Mouse (Mus musculus) right cerebral cortex, adult 18-20 months (tissue): ENCODE measurements around the gene Tubgcp6.

Experiments used
- DNase-seq: peaks from one replicate; pipeline ENCODE4 v3.0.0; 2022; ENCODE audit warnings: mixed read lengths

Gene Tubgcp6

DNA sequence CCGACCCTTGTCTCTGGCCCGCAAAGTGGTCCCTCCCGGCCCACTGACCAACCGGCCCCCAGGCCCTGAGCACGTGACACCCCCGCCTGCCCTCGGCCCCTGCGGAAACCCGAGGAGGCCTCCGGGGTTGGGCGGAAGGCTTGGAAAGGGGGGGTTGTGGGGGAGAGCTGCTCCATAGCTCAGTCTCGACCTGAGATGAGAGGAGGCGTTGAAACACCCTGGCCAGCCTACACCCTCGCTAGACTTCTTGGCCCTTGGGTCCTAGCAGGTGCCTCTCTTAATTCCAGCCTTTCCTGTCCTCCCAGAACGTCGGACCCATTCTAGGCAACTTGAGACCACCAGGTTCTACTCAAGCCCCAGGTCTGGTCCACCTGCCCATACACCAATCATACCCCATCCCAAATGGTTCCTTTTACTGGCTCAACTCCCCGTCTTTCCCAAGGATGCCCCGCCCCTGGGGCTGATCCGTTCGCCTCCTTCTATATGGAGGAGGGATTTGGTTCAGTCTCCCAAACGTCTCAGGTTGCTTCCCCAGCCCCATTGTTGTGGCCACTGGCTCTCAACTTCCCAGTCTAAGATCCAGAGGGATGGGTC lies 17.8 kb upstream of the Tubgcp6 start, which contains the start of gene Mapk12:
Gene Mapk12, minus strand, starts transcription at position 45 of the 594 bp plus-strand sequence.
- no peak for DNase-seq

DNA sequence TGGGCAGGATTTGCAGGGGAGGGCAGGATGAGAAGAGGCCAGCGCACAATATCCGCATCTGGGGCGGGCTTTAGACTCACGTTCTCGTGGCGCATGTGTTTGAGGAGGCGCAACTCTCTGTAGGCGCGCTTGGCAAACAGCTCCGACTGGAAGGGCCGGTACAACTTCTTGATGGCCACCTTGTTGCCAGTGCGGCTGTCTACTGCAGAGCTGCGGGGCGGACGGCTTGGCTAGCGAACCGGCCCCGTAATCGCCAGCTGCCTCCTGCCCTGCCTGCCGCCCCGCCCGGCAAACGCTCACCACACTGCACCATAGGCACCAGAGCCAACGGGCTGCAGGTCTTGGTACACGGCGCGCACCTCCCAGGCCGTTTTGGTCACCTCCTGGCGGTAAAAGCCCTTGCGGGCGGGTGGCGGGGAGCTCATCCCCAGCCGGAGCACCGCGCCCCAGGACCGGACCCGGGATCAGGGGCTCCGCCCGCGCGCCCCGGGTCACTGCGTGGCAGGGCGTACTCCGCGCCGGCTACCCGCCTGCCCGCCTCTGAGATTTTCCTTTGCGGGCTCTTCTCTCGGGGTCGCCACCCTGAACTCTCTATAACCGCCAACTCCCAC lies 17.2 kb upstream of the Tubgcp6 start:
- peak; percentile 84 for DNase-seq

DNA sequence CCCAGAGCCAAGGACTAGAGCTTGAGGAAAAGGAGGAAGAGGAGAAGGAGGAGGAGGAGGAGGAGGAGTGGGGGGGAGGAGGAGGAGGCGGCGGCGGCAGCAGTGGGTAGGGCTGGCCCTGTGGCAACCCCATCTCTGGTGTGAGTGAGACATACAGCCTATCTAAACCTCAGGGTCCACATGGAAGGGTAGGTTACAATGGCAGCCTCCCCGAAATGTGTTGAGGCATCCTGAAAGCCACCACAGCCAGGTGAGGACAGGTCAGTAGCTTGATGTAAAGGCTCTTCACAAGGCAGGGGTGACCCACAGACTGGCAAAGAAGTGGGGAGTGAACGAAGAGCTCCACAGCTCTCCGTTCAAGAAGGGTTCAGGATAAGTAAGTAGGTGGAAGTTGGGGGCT lies 15.6 kb upstream of the Tubgcp6 start:
- DNase-seq: no peak

DNA sequence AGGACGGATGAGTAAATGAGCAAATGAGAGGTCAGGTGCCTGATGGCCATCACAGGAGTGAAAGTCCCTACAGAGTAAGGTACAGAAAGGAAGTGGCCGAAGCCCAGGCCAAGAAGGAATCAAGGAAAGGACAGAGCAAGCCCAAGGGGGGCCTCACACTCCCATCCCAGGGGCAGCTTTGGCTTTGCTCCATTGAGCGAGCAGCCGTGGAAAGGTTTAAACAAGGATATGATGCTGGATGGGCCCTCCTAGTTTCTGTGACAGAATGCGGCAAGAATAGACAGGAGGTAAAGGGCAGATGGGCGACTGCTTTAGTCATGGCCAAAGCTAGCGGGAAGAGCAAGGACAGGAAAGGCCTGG lies 15.1 kb upstream of the Tubgcp6 start:
- no peak for DNase-seq

DNA sequence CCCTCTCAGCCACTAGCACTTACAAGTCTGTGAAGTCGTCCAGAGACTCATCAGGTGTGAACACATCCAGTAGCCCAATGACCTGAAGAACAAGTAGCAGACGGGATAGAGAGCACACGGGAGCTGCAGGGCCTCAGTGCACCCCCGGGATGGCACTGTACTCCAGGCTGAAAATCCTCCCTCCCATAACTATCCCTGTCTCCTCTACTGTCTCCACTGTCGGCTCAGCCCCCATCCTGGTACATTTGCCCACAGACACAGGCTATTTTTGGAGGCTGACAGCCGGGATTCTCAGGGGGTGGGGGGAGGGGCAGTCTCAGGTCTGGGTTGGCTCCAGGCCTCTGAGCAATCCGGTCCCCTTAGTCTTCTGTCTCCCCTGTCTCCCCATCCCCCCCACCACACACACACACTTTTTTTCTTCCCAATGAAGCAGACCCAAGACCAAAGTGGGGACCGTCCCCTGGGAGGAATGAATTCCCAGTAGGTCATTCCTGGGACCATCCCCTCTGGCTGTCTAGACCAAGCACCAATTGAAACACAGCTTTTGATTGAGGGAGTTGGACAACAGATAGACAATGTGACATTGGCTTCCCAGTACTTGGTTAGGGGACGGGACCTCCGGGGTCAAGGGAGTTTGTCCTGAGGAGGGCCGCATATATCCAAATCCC lies 14.6 kb upstream of the Tubgcp6 start:
- DNase-seq: no peak

DNA sequence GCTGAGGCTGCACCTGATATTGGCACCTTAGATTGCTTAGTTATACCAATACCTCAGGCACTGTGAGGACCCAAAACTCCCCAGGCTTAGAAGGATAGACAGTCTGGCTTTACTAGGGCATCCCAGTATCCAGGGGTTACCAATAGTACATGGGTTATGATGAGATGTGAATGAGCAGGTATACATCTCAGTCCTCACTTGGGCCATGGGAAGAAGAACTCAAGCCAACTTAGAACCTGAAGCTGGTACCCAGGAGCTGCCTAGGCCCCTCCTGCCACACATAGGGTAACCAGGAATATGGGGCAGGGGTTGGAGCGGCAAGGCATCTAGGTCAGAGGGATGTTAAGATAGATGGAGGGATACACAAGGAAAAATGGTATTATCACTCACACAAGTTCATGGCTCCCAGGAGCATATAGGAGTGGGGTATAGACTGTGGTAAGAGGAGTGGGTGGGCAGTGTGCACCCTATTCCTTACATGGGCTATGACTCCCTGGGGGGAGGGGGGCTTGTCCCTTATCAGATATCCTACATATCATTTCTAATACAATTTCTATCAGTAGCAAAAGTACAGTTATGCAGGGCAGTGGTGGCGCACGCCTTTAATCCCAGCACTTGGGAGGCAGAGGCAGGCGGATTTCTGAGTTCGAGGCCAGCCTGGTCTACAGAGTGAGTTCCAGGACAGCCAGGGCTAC lies 13.7 kb upstream of the Tubgcp6 start:
- DNase-seq: no peak

DNA sequence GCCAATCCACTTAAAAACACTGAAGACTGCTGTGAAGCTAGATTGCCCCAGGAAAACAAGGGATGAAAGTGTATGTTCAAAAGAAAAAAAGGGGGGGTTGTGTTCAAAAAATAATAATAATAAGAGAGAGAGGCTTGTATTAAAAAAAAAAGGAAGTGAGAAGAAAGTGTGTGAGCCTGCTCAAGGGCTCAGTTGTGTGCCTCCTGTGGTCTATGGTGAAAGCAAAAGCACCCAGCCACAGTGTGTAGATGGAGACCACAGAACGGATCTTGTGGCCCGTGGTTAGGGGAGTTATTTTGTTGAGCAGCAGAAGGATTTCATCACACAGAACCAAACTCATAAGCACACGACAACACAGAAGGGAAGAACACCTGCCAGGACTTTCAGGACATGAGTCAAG lies 8.4 kb upstream of the Tubgcp6 start:
- no peak for DNase-seq

DNA sequence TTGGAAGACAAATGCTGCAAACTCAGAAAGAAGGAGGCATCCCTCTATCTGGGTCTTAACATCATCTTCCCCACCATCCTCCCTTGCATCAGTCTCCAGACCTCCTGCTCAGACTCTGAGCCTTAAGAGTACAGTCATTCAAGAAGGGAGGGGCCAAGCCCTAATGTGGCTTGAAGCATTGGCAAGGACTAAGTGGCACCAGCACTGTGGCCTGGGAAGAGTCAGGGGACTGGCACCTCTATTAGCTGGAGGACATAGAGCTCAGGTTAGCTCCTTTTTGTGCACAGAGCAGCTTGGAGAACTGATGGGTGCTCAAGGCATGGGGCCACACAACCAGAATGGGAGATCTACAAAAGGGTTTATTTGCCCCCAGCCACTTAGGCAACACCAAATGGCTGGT lies 7.3 kb upstream of the Tubgcp6 start:
- DNase-seq: no peak

DNA sequence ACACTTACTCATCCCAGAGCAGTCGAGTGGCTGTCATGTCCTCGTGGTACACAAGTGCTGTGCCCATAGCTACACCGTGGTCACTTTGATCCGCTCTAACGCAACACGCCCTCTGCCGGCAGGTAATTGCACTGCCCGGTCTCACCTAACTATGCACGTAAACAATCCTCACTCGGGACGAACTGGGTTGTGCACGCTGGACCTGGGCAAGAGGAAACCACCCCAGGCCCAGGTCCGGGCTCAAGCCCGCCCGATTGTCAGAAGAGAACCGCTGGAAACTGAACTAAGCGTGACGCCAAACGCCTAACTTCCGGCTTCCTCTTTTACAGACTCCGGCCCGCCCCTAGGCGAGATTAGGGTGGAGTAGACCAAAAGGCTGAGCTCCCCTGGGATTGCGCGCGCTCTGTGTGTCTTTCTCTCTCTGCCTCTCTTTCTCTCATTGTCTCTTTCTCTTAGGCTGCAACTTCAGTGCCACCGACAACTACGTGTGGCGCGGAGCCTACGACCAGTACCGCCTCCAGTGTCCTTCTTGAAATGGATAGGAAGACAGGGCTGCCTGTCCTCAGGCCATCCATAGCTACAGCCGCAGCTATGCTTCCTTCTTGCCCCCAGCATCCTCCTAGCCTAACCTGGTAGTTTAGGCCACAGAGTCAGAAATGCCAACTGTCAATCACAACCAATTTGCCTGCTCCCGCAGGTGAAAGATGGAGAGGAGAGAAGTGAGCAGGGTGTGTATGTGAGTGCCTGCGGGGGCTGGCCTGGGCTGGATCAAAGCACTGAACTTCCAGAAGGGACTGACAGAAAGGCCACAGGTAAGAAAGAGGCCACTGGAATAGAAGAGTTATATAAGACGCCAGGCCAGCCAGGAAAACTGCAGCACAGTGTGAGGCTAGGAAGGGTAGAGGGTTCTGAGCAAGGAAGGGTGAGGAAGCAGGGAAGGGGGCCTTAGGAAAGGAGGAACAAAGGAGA lies 5.8 kb upstream of the Tubgcp6 start, which contains the start of gene Hdac10:
Gene Hdac10, minus strand, starts transcription at position 319 of the 969 bp plus-strand sequence.
- peak; percentile 84 for DNase-seq

DNA sequence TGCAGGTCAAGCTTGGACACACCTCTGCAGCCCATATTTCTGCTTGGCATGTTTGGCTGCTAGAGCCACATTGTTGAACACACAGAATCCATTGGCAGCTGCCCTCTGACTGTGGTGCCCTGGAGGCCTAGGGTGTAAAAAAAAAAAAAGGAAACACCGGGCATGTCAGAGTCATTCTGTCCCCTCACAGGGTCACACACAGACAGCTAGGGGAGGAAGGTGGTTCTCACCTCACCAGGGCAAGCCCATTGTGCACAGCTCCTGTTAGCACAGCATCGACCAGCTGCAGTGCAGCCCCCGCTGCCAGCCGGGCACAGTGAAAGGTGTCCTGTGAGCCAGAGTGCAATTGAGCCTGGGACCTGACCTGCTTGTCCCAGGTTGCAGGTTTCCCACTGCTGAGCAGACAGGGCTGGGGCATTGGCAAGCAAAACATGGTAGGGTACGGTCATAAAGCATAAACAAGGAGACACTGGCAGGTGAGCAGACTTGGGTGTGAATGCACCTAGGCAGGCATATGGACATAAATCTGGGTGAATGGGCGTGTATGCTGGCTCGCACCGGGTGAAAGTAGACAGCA lies 4.5 kb upstream of the Tubgcp6 start:
- DNase-seq: no peak

DNA sequence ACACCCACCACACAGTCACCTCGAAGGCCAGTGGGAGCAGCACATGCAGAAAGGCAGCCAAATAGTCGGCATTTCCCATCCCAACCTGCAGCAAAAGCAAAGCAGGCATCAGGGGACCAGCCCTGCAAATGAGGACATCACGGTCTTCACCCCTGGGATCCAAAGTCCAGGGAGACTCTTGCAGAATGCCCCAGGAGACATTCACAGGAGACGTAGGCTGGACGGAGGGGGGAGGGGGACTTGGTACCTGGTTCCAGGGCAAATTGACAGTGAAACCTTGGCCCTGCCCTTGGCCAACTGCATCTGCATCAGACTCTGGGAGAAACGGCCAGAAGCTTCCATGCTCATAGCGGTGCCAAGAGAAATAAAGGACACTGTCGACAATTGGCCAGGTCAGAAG lies 3.7 kb upstream of the Tubgcp6 start:
- no peak for DNase-seq

DNA sequence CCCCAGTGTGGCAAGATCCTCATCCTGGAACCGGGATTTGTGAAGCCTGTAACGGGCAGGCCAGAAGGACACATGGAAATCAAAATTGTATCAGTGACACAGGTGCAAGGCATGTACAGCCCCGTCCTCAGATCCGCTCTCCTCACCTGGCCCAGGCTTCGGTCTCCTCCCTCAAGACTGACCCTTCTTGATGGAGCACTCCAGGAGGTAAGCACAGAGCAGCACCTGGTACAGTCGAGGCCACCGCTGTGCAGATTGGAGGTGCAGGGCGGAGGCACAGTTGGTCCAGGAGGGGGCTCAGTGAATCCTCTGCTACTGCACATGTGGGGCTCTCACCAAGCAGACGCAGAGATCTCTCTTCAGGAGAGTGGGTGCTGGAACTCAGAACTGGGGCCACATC lies 2.4 kb upstream of the Tubgcp6 start:
- no peak for DNase-seq

DNA sequence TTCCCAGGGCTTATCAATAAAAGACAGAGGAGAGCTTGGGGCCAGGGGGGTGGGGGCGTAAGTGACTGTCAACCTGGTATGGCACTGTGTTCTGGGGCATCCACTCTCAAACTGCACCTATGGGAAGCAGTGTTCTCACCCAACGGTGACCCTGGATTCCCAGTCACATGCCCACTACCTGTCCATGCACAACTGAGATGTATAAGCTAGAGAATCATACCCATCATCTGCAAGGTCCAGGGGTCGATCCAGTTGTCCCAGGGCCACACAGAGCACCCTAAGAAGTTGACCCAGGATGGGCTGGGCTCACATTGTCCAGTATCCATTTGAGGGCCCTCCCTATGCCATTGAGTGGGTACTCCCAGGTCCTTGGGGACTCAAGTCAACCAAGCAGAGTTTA lies 1.4 kb upstream of the Tubgcp6 start:
- no peak for DNase-seq

DNA sequence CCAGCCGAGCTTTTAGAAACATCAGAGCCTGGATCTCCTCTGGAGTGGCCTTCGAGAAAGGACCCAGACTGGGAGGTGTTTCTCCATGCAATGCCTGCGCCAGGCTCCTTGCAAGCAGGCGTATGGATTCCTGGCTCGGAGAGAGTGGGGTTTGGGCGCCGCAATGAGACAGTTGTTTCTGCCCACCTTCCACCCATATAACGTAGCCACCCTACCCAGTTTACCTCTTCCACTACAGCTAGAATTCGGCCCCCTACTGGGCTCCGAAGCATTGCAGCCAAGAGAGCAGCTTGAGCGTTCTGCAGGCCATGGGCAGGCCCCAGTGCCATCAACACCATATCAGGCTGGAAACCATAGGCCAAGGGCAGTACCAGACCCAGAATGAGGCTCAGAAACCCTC lies 683 bp upstream of the Tubgcp6 start:
- peak; percentile 64 for DNase-seq

DNA sequence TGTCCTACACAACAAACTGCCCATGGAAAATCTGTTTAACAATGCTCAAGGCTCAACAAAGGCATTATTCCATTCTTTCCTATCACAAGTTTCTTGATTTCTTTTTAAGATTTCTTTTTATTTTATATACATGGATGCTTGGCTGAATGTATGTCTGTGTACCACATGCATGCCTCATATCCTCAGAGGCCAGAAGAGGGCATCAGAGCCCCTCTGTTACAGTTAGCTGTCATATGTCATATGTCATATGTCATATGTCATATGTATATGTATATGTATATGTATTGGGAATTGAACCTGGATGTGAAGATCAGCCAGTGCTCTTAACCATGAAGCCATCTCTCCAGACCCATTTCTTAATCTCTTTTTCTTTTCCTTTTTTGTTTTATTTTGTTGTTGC lies 4.9 kb downstream of the Tubgcp6 start:
- DNase-seq: no peak

DNA sequence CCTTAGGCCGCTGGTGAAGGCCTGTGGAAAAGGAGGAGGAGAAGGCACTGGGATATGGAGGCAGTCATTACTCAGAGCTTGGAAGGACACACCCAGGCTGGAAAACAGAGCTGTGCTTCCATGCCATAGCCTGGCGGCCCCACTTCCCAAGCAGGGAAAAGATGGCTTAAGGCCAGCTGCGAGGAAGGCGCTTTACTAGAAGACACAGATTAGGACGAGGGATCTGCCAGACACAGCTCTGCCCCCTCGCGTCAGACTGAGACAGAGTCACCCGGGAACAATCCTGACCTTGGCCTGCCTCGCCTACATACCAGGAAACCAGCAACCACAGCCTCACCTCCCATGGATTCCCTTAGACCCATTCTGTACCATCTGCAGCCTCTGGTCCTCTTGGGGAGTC lies 12.8 kb downstream of the Tubgcp6 start:
- DNase-seq: no peak

DNA sequence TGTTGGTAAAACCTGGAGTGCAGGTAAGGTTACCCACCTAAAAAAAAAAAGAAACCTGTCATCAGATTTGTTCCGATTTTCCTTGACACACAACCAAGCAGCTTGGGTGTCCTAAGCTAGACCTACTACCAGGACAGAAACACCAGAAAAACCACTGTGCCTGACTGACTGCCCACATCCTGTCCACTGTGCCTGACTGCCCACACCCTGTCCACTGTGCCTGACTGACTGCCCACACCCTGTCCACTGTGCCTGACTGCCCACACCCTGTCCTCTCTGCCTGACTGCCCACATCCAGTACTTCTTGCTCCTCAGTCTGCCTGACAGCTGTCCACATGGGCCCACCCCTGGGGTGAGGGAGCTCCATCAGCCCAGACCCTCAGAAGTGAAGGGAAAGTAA lies 15.9 kb downstream of the Tubgcp6 start:
- DNase-seq: no peak

DNA sequence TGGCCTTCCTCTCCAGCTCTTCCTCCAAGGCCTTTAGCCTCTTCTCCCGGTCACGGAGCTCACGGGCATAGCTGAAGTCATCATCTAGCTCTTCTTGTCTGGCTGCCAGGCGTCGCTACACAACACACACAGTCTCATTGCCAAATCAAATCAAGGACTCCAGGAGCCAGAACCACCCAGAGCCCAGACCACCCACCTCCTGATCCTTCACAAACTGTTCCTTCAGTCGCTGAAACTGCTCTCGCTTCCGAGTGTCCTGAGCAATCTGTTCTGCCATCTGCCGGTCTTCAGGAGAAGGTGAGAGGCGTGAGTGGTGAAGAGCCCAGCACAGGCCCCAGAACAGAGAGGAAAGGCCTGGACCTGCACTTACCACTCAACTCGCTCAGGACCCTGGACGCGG lies 16.8 kb downstream of the Tubgcp6 start:
- DNase-seq: peak; percentile 77

DNA sequence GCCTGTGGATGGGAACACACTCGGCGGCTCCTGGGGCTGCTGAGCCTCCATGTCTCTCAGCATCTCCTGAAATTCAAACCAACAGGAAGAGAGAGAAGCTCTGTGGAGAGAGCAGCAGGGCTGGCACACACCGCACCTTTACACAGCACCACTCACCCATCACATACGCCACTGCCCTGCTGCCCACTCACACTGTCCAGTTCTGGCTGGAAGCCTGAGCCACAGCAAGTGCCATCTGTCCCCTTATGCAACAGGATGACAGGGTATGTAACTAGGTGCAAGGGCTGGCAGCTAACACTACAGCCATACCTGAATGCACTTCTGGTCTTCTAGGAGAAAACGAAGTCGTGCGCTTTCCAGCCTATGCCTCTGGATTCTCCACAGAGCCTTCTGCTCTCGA lies 18.5 kb downstream of the Tubgcp6 start:
- DNase-seq: peak; percentile 73

DNA sequence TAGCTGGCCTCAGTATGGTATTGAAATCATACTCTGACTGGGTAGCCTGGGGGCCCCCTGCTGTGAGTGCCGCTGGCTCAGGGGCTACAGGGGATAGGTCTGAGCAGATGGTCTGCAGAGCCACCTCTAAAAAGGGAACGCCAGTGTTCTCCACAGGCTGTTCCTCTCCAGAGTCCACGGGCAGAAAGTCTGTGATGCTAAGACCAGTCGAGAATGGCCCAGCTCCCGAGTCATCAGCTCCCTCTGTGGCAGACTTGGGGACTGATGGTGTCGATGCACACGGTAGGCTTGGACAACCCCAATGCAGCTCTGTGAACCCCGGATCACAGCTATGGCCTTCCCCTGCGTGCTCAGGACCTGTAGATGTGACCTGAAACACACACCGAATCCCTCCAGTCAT lies 19.0 kb downstream of the Tubgcp6 start:
- DNase-seq: no peak

DNA sequence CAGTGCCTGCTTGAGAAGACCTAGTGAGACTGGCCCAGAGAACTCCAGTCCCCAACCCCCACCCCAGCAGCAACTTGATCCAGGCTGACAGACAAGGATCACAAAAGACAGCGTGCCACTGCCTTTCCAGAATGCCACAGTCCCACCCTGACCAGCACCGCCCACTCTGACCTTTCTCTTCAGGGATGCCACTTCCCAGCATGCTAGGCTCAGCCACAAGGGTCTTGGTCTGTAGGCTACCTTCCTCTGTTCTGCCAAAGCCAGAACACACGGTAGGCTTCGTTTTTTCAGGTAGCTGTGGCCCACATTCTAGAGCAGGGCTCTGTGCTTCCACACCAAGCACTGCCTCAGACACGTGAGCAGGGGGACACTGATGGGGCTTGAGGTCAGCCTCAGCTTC lies 20.3 kb downstream of the Tubgcp6 start:
- DNase-seq: no peak

DNA sequence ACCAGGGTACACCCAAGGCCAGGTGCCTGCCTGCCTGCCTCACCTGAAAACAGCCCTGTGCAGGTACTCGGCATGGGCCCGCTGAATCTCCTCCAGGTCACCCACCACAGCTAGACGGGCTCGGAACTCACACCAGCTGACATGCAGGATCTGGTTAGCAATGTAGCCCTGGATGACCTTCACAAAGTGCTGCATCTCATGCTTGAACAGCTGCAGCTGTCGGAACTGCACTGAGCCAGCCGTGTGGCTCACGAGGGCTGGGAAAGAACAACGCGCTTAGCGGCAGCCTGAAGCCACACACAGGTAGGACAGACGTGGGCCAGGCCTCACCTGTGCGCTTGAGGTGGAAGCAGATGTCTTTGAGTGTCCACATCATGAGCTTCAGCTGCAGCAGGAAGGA lies 22.1 kb downstream of the Tubgcp6 start:
- no peak for DNase-seq
